Mouse (Mus musculus) megakaryocyte, embryonic 14.5 days (primary cell): Measurements from ENCODE around the gene Rnf113a2. TPM values are rescaled to one million over a fixed set of nuclear protein-coding genes. Genes with fewer than 3 reads are reported as not detected.

ENCODE experiments used
- H3K27me3 ChIP-seq: replicated peaks from 2 replicates; pipeline ENCODE3; 2012; ENCODE audit warnings: inconsistent platforms
- H3K36me3 ChIP-seq: replicated peaks from 2 replicates; pipeline ENCODE3; 2012; ENCODE audit warnings: low read length, inconsistent platforms, mixed read lengths
- H3K4me1 ChIP-seq: 2 replicates; pipeline ENCODE4 v1.6.1; 2012; ENCODE audit warnings: inconsistent platforms
- H3K4me3 ChIP-seq: replicated peaks from 2 replicates; pipeline ENCODE3; 2012; ENCODE audit warnings: moderate library complexity, mild to moderate bottlenecking, inconsistent platforms
- H3K9me3 ChIP-seq: 2 replicates; pipeline ENCODE4 v1.6.1; 2012; ENCODE audit warnings: inconsistent platforms
- FLI1 ChIP-seq: IDR thresholded peaks from 2 replicates; pipeline ENCODE4 v1.6.1; 2012; ENCODE audit warnings: low read length, inconsistent platforms, mixed read lengths
- GATA1 ChIP-seq: IDR thresholded peaks from 3 replicates; pipeline ENCODE4 v1.6.1; 2012; ENCODE audit warnings: mixed read lengths, low read length, inconsistent platforms, borderline replicate concordance
- polyA plus RNA-seq: library from polyadenylated mRNA; stranded (reverse); fragments of >175 nt; gene quantifications from 2 replicates; pipeline ENCODE4 v1.2.3, GENCODE M21; 2012; ENCODE audit warnings: low replicate concordance; ENCODE audit not compliant: insufficient read depth

Gene Rnf113a2
- 1.7 and 24.6 TPM in 2 replicates for polyA plus RNA-seq

- no peaks in the 10 kb centered on the region for H3K9me3 ChIP-seq
- no peaks in the 10 kb centered on the region for H3K36me3 ChIP-seq
- peak within 1 kb of the TSS; percentile 95 for H3K4me3 ChIP-seq
- H3K27me3 ChIP-seq, result no peaks in the 10 kb centered on the region
- TF ChIP-seq FLI1 (no peak), GATA1 (no peak)
- peaks cover 9% of the 10 kb centered on the region for H3K4me1 ChIP-seq
These were observed at the start of gene Rnf113a2 for GRCm38 (mm10) chr12:84416834-84417604. Gene Rnf113a2 (plus strand): TSS chr12:84417196.

- no peak overlapping the region for H3K4me3 ChIP-seq
- H3K27me3 ChIP-seq, result no peaks in the 10 kb centered on the region
- peaks cover 98% of the 10 kb centered on the region for H3K36me3 ChIP-seq
- TF ChIP-seq FLI1 (no peak), GATA1 (no peak)
- H3K4me1 ChIP-seq, result peaks cover 4% of the 10 kb centered on the region; the same call in 1 of the 2 replicates
- no peaks in the 10 kb centered on the region for H3K9me3 ChIP-seq
These were observed 45.3 kb upstream of the Rnf113a2 start for GRCm38 (mm10) chr12:84371647-84372046.

GRCm38 (mm10) chr12:84373831-84374481, 43.0 kb upstream of the Rnf113a2 start:
- TF ChIP-seq FLI1 (no peak), GATA1 (no peak)
- Histone ChIP-seq H3K36me3 (peaks cover 94% of the 10 kb centered on the region), H3K4me3 (no peak overlapping the region), H3K9me3 (no peaks in the 10 kb centered on the region), H3K27me3 (no peaks in the 10 kb centered on the region), H3K4me1 (no peaks in the 10 kb centered on the region)

GRCm38 (mm10) chr12:84382369-84382768, 34.6 kb upstream of the Rnf113a2 start:
- Histone ChIP-seq H3K4me1 (peaks cover 13% of the 10 kb centered on the region), H3K27me3 (no peaks in the 10 kb centered on the region), H3K9me3 (no peaks in the 10 kb centered on the region), H3K4me3 (no peak overlapping the region), H3K36me3 (peaks cover 32% of the 10 kb centered on the region)
- TF ChIP-seq FLI1 (no peak), GATA1 (no peak)

- Histone ChIP-seq H3K36me3 (peaks cover 21% of the 10 kb centered on the region), H3K4me1 (peaks cover 33% of the 10 kb centered on the region), H3K9me3 (no peaks in the 10 kb centered on the region), H3K27me3 (no peaks in the 10 kb centered on the region), H3K4me3 (no peak overlapping the region)
- no peak for TF ChIP-seq FLI1
- TF ChIP-seq GATA1, result no peak
These were observed 32.3 kb upstream of the Rnf113a2 start for GRCm38 (mm10) chr12:84384644-84385081.

- Histone ChIP-seq H3K4me1 (peaks cover 33% of the 10 kb centered on the region), H3K9me3 (no peaks in the 10 kb centered on the region), H3K36me3 (peaks cover 21% of the 10 kb centered on the region), H3K4me3 (no peak overlapping the region), H3K27me3 (no peaks in the 10 kb centered on the region)
- no peak for TF ChIP-seq FLI1
- no peak for TF ChIP-seq GATA1
These were observed 31.6 kb upstream of the Rnf113a2 start for GRCm38 (mm10) chr12:84385408-84385807.

- no peak overlapping the region for H3K4me3 ChIP-seq
- H3K9me3 ChIP-seq, result no peaks in the 10 kb centered on the region
- H3K36me3 ChIP-seq, result peaks cover 24% of the 10 kb centered on the region
- TF ChIP-seq GATA1 (no peak), FLI1 (no peak)
- H3K27me3 ChIP-seq, result no peaks in the 10 kb centered on the region
- H3K4me1 ChIP-seq, result peaks cover 33% of the 10 kb centered on the region
These were observed 28.9 kb upstream of the Rnf113a2 start for GRCm38 (mm10) chr12:84388097-84388496.

GRCm38 (mm10) chr12:84388774-84389400, 28.1 kb upstream of the Rnf113a2 start:
- H3K4me1 ChIP-seq, result peaks cover 33% of the 10 kb centered on the region
- peak overlapping the region; percentile 83 for H3K4me3 ChIP-seq
- H3K27me3 ChIP-seq, result no peaks in the 10 kb centered on the region
- TF ChIP-seq GATA1 (no peak), FLI1 (no peak)
- H3K36me3 ChIP-seq, result peaks cover 31% of the 10 kb centered on the region
- H3K9me3 ChIP-seq, result no peaks in the 10 kb centered on the region

GRCm38 (mm10) chr12:84390336-84390735, 26.7 kb upstream of the Rnf113a2 start:
- peaks cover 22% of the 10 kb centered on the region for H3K36me3 ChIP-seq
- no peak overlapping the region for H3K4me3 ChIP-seq
- H3K4me1 ChIP-seq, result peaks cover 19% of the 10 kb centered on the region
- H3K9me3 ChIP-seq, result no peaks in the 10 kb centered on the region
- H3K27me3 ChIP-seq, result no peaks in the 10 kb centered on the region
- TF ChIP-seq FLI1 (no peak), GATA1 (no peak)

- H3K36me3 ChIP-seq, result peaks cover 14% of the 10 kb centered on the region
- peaks cover 19% of the 10 kb centered on the region for H3K4me1 ChIP-seq
- no peak for TF ChIP-seq FLI1
- no peak for TF ChIP-seq GATA1
- H3K27me3 ChIP-seq, result no peaks in the 10 kb centered on the region
- H3K4me3 ChIP-seq, result no peak overlapping the region
- no peaks in the 10 kb centered on the region for H3K9me3 ChIP-seq
These were observed 24.3 kb upstream of the Rnf113a2 start for GRCm38 (mm10) chr12:84392681-84393080.
